Mouse (Mus musculus) liver, embryonic 12.5 days (tissue): ENCODE measurements around the gene Cry2. TPM values are rescaled to one million over a fixed set of nuclear protein-coding genes. Genes with fewer than 3 reads are reported as not detected.

Source experiments
- ATAC-seq: fragments of 200-750 bp; cut with Nextera tagmentation; 2 replicates; pipeline ENCODE4 v1.8.0; 2017; ENCODE audit warnings: moderate number of reproducible peaks, mild to moderate bottlenecking, moderate library complexity
- H3K27ac ChIP-seq: fragments of 300-500 bp; sonication (generic); 2 replicates; pipeline ENCODE4 v1.5.1; 2016; ENCODE audit warnings: mild to moderate bottlenecking
- H3K27me3 ChIP-seq: fragments of 300-500 bp; sonication (generic); replicated peaks from 2 replicates; pipeline ENCODE4 v1.6.1; 2016; ENCODE audit warnings: mild to moderate bottlenecking, moderate library complexity
- H3K36me3 ChIP-seq: fragments of 300-500 bp; sonication (generic); 2 replicates; pipeline ENCODE4 v1.6.1; 2016; ENCODE audit warnings: mild to moderate bottlenecking, moderate library complexity
- H3K4me1 ChIP-seq: fragments of 300-500 bp; sonication (generic); 2 replicates; pipeline ENCODE4 v1.6.1; 2016
- H3K4me2 ChIP-seq: fragments of 300-500 bp; sonication (generic); 2 replicates; pipeline ENCODE4 v1.6.1; 2016; ENCODE audit warnings: mild to moderate bottlenecking, moderate library complexity
- H3K4me3 ChIP-seq: fragments of 300-500 bp; sonication (generic); 2 replicates; pipeline ENCODE4 v1.5.1; 2016; ENCODE audit warnings: mild to moderate bottlenecking, moderate library complexity
- H3K9ac ChIP-seq: fragments of 300-500 bp; sonication (generic); 2 replicates; pipeline ENCODE4 v1.6.1; 2016; ENCODE audit warnings: mild to moderate bottlenecking, moderate library complexity
- H3K9me3 ChIP-seq: fragments of 300-500 bp; sonication (generic); replicated peaks from 2 replicates; pipeline ENCODE4 v1.6.1; 2016; ENCODE audit warnings: mild to moderate bottlenecking, moderate library complexity
- WGBS: fragments of 180-500 bp; shearing (Covaris S2); methylation state at CpG from one replicate; pipeline ENCODE4 v1.1.7; 2016; ENCODE audit not compliant: insufficient replicate concordance; 5-methylcytosine and 5-hydroxymethylcytosine counted together
- microRNA-seq: library from miRNA; unstranded; fragments of <30 nt; microRNA quantifications from one replicate; pipeline ENCODE4, GENCODE M21; 2017
- polyA plus RNA-seq: library from polyadenylated mRNA; unstranded; fragments of >200 nt; fragmentation: Nextera tagmentation; extraction: Ambion mirVana; gene quantifications from 2 replicates; pipeline ENCODE4 v1.2.1, GENCODE M21; 2016

Cry2 gene
- polyA plus RNA-seq, 1 experiment from 2014 or later = 14.1 TPM

DNA sequence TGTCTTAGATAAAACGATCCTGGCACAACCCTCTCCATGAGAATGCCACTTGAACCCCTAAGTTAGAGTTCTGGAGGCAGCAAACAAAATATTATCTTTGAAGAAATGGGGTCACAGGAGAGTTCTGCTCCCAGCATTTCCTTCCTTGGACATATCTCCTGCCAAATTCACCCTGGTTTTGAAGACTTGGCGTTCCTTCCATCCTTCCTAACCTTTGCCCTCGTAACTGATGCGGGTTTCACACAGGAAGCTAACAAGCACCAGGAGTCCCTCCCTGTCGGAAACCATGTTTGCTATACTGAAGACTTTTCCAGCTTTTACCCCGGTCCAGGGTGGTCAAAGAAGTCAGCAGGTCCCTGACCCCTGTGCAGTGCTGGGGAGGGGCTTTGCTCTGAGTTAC lies 79.6 kb downstream of the Cry2 start:
- Histone ChIP-seq H3K27me3 (no peaks in the 10 kb centered on the region), H3K36me3 (peaks cover 36% of the 10 kb centered on the region)
- no peak for ATAC-seq

More for the DNA sequence above, 79.6 kb downstream of the Cry2 start:
- WGBS = 53% methylated on average over 6 of the region's 6 CpGs
- H3K9me3 ChIP-seq = no peaks in the 10 kb centered on the region
- no peak overlapping the region for H3K27ac ChIP-seq
- H3K4me3 ChIP-seq = no peak overlapping the region
- H3K4me1 ChIP-seq = no peaks in the 10 kb centered on the region
- H3K4me2 ChIP-seq = no peak overlapping the region
- no peak overlapping the region for H3K9ac ChIP-seq

Small RNA genes lying within 50 kb of the gene (microRNA-seq; reads per million reads assigned to microRNA genes)
- gene Mir7000 = not detected

Other genes with a start within 250 kb of the Cry2 start
- gene Pex16, start 59.4 kb downstream of the Cry2 start, polyA plus RNA-seq = 20.1 and 21.2 TPM in 2 replicates
- 1.8 and 2.0 TPM in 2 replicates for gene Large2, start 59.2 kb downstream of the Cry2 start, polyA plus RNA-seq
- 1.1 and 1.4 TPM in 2 replicates for gene 1700029I15Rik, start 51.5 kb downstream of the Cry2 start, polyA plus RNA-seq
- 4.6 and 4.7 TPM in 2 replicates for gene Mapk8ip1, start 32.8 kb downstream of the Cry2 start, polyA plus RNA-seq
- gene Slc35c1, start 26.5 kb upstream of the Cry2 start, polyA plus RNA-seq = 15.3 and 15.5 TPM in 2 replicates
- 0.56 and 0.59 TPM in 2 replicates for gene Chst1, start 165.7 kb upstream of the Cry2 start, polyA plus RNA-seq